Mouse (Mus musculus) erythroblast, embryonic 14.5 days (primary cell): Measurements from ENCODE around the gene Cldn14. TPM values are rescaled to one million over a fixed set of nuclear protein-coding genes. Genes with fewer than 3 reads are reported as not detected.
A peak's percentile ranks its signal among the peaks of the same experiment; 100 is the strongest.

Experiments
- H3K27me3 ChIP-seq: 2 replicates; pipeline ENCODE4 v1.6.1; 2012; ENCODE audit warnings: inconsistent platforms; ENCODE audit not compliant: control insufficient read depth
- H3K36me3 ChIP-seq: 2 replicates; pipeline ENCODE4 v1.6.1; 2012; ENCODE audit warnings: mild to moderate bottlenecking, inconsistent platforms; ENCODE audit not compliant: control insufficient read depth
- H3K4me1 ChIP-seq: 2 replicates; pipeline ENCODE4 v1.6.1; 2012; ENCODE audit warnings: inconsistent platforms; ENCODE audit not compliant: control insufficient read depth
- H3K4me3 ChIP-seq: replicated peaks from 2 replicates; pipeline ENCODE3; 2012; ENCODE audit warnings: moderate library complexity, mild to moderate bottlenecking, inconsistent platforms
- H3K9me3 ChIP-seq: 2 replicates; pipeline ENCODE4 v1.6.1; 2012; ENCODE audit warnings: low read length, inconsistent platforms, mixed read lengths; ENCODE audit not compliant: control insufficient read depth
- GATA1 ChIP-seq: IDR thresholded peaks from 2 replicates; pipeline ENCODE4 v1.6.1; 2012; ENCODE audit warnings: low read length, inconsistent platforms, mixed read lengths
- TAL1 ChIP-seq: IDR thresholded peaks from 3 replicates; pipeline ENCODE4 v1.6.1; 2012; ENCODE audit warnings: low read length, inconsistent platforms, mixed read lengths
- polyA plus RNA-seq: library from polyadenylated mRNA; stranded (reverse); fragments of >175 nt; gene quantifications from 2 replicates; pipeline ENCODE4 v1.2.3, GENCODE M21; 2012

Cldn14 gene
- polyA plus RNA-seq, 1 experiment: 0.04 TPM

DNA sequence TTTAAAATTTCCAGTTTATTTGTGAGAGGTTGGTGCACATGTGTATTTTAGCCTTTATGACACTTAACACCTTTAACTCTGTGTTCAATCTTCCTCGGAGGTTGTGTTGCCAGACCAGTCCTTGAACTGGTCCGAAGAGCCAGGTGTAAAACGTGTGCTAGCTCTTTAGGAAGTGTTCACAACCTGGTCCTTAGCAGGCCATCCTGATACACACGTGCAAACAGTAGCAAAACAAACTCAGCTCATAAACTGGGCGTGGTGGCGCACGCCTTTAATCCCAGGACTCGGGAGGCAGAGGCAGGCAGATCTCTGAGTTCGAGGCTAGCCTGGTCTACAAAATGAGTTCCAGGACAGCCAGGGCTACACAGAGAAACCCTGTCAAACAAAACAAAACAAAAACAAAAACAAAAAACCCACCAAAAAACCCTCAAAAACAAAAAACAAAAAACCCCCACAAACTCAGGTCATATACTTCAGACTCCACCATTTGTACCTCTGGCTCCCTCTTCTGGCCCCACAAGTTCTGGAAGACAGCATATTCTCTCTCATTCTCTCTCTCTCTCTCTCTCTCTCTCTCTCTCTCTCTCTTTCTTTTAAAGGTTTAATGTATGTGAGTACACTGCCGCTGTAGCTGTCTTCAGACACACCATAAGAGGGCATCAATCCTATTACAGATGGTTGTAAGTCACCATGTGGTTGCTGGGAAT lies 65.7 kb downstream of the Cldn14 start:
- Histone ChIP-seq H3K27me3 (no peaks in the 10 kb centered on the region), H3K4me3 (no peak overlapping the region), H3K36me3 (no peaks in the 10 kb centered on the region), H3K9me3 (no peaks in the 10 kb centered on the region), H3K4me1 (peaks cover 4% of the 10 kb centered on the region)
- no peak for TF ChIP-seq TAL1
- no peak for TF ChIP-seq GATA1

GRCm38 (mm10) chr16:93941781-93942567 lies 66.7 kb downstream of the Cldn14 start:
- TF ChIP-seq GATA1: no peak
- no peak for TF ChIP-seq TAL1
- Histone ChIP-seq H3K4me1 (peaks cover 4% of the 10 kb centered on the region), H3K36me3 (no peaks in the 10 kb centered on the region), H3K9me3 (no peaks in the 10 kb centered on the region), H3K27me3 (no peaks in the 10 kb centered on the region; the same call in 1 of the 2 replicates), H3K4me3 (no peak overlapping the region)

- Histone ChIP-seq H3K9me3 (no peaks in the 10 kb centered on the region), H3K36me3 (no peaks in the 10 kb centered on the region), H3K4me3 (no peak overlapping the region), H3K27me3 (peaks cover 4% of the 10 kb centered on the region), H3K4me1 (peaks cover 4% of the 10 kb centered on the region)
- TF ChIP-seq TAL1: no peak
Observed at GRCm38 (mm10) chr16:93939961-93940360, 68.7 kb downstream of the Cldn14 start.

DNA sequence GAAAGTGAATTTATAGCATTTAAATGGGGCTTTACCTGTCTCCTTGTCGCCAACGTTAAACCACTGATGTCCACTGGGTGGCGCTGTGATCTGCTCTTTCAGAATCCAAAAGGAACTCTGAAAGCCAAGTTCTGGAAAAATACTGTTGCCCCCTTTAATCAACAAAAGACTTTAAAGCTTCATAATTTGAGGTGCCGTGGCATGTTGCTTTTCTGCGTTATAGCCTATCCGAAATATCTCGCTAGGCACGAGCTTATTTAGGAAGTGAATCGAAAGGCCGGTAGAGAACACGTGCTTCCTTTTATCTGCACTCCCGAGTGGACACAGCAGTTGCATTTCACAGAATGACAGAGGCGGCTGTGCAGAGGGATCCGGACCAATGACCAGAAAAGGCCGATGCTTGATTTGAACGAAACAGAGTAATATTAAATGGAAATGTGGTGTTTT lies 70.2 kb downstream of the Cldn14 start:
- Histone ChIP-seq H3K4me3 (peak overlapping the region; percentile 49), H3K36me3 (no peaks in the 10 kb centered on the region), H3K9me3 (no peaks in the 10 kb centered on the region), H3K4me1 (peaks cover 4% of the 10 kb centered on the region), H3K27me3 (peaks cover 4% of the 10 kb centered on the region)
- no peak for TF ChIP-seq GATA1
- no peak for TF ChIP-seq TAL1

GRCm38 (mm10) chr16:93935009-93935408 lies 73.6 kb downstream of the Cldn14 start:
- Histone ChIP-seq H3K27me3 (peaks cover 4% of the 10 kb centered on the region), H3K9me3 (no peaks in the 10 kb centered on the region)
- no peak for TF ChIP-seq GATA1
- TF ChIP-seq TAL1: no peak

DNA sequence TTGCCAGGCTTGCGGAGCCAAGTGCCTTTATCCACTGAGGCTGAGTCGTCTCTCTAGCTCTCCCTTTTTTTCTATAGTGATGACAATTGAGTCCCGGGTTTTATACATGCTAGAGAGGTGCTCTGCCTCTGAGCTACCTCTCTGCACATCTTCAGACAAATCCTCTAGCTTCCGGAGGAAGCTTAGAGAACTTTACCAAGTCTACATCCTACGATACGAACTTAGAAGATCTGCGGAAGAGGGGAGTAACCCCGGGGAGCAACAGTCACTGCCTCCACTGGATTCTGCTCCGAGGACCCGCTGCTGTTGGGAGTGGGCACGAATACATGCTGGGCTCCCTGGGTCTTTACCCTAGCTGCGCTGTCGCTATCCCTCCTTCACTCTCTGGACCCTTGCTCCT lies 74.0 kb downstream of the Cldn14 start:
- H3K4me1 ChIP-seq: peaks cover 4% of the 10 kb centered on the region
- no peaks in the 10 kb centered on the region for H3K36me3 ChIP-seq
- TF ChIP-seq TAL1 (no peak), GATA1 (no peak)
- no peaks in the 10 kb centered on the region for H3K9me3 ChIP-seq
- no peak overlapping the region for H3K4me3 ChIP-seq
- peaks cover 4% of the 10 kb centered on the region for H3K27me3 ChIP-seq

More at GRCm38 (mm10) chr16:93935009-93935408, 73.6 kb downstream of the Cldn14 start:
- Histone ChIP-seq H3K4me3 (no peak overlapping the region), H3K4me1 (peaks cover 4% of the 10 kb centered on the region), H3K36me3 (no peaks in the 10 kb centered on the region)

DNA sequence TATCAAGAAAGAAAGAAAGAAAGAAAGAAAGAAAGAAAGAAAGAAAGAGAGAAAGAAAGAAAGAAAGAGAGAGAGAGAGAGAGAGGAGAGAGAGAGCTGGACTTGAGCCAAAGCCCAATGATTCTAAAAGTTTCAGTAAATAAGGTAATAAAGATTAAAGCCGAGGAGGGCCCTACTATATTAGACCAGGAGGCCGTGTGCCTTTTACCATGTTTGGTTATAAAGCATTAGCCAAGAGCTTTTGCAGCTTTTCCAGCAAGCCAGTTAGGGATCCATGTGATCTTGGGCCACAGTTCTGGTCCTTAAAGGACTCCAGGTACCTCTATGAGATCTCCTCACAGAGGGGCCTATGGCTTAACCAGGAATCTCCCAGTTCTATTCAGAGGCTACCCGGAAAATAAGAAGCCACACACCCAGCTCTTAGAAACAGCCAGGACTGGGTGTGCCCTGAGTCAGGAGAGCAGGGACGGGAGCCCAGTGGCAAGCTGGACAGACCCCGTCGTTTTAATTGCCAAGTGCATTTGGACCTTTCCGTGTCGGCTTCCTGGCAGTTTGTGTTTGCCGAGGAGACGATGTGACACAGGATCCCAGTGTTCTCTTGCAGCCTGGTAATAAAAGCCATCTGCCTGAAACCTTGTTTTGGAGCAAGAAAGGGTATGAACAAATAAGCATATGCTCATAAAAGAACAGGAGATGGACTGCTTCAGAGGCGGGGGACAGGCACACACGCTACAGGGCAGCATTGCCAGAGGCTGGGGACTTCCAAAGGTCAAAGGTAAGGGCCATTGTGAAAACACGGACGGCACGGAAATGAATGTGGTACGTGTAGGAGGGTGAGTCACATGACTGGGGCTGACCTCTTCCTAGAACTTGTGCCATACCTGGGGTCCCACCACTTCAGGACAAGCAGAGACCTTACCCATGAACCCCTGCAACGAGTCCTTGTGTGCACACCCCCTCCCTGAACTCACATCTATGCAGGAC lies 76.2 kb downstream of the Cldn14 start:
- peaks cover 4% of the 10 kb centered on the region for H3K27me3 ChIP-seq

DNA sequence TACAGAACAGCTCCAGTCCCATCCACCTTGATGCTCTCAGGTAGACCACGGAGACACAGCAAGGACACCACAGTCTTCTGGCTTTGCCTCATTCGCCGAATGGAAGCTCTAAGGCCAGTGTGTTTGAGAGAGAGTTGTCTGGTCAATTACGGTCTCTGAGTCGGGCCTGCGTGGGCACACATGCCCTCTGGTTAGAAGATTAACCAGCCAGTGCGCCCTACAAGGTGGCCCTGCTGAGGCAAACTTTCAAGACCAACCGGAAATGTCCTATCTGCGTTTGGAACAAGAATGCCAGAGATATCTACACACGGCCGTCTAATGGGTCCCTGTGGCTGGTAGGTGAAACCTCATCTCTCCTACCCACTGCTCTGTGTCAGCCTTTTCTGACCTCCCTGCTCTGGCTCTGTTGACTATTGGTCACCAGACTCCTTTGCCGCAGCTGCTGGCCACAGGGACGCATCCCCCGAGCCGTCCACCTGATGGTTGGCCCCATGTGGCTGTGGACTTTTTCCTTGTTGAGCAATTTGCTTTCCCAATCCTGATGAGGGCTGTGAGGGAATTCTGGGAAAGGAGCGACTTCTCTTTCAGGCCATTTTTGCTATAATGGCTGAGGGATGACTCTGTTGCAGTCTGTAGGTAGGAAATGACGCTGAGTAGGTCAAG lies 79.1 kb downstream of the Cldn14 start:
- Histone ChIP-seq H3K36me3 (no peaks in the 10 kb centered on the region), H3K4me3 (peak overlapping the region; percentile 43), H3K9me3 (no peaks in the 10 kb centered on the region), H3K27me3 (no peaks in the 10 kb centered on the region), H3K4me1 (no peaks in the 10 kb centered on the region)
- TF ChIP-seq GATA1 (no peak), TAL1 (no peak)

More for the DNA sequence above, 76.2 kb downstream of the Cldn14 start:
- TF ChIP-seq GATA1 (no peak), TAL1 (no peak)
- H3K36me3 ChIP-seq: no peaks in the 10 kb centered on the region
- no peaks in the 10 kb centered on the region for H3K4me1 ChIP-seq
- H3K9me3 ChIP-seq: no peaks in the 10 kb centered on the region
- H3K4me3 ChIP-seq: no peak overlapping the region
